ENCODE assay signal across 21 mouse cellular contexts in genomic region chr7:51068376-51068775, GRCm38 (mm10).
"Had no signal": no experiment of that assay in that cellular context is flagged by ENCODE, and none has a peak within 500 bp of the region (broad histone marks: within the 10 kb centered on the region; RNA-seq: fewer than 3 reads in every experiment).

No protein-coding gene starts in this region.

- H3K27me3 ChIP-seq: lung, embryonic 15.5 days; megakaryocyte, embryonic 14.5 days; midbrain, embryonic 13.5 days; midbrain, embryonic 15.5 days; neural tube, embryonic 13.5 days; neural tube, embryonic 15.5 days had no signal

- ATAC-seq: lung, postnatal 0 days; midbrain, embryonic 13.5 days; midbrain, embryonic 15.5 days had no signal

- H3K4me3 ChIP-seq: lung, embryonic 15.5 days; megakaryocyte, embryonic 14.5 days; midbrain, embryonic 13.5 days; midbrain, embryonic 15.5 days; myocyte; neural tube, embryonic 13.5 days; neural tube, embryonic 15.5 days had no signal

- H3K4me1 ChIP-seq: lung, embryonic 15.5 days; megakaryocyte, embryonic 14.5 days; midbrain, embryonic 13.5 days; midbrain, embryonic 15.5 days; neural tube, embryonic 13.5 days; neural tube, embryonic 15.5 days had no signal

- H3K27ac ChIP-seq: lung, embryonic 15.5 days; macrophage; midbrain, embryonic 13.5 days; midbrain, embryonic 15.5 days; neural tube, embryonic 13.5 days; neural tube, embryonic 15.5 days had no signal

- DNase-seq: lung, adult 2 months; lung, postnatal 14 days; lung, postnatal 36 days; retina, postnatal 1 day; right cerebral cortex, adult 18-20 months; right cerebral cortex, postnatal 25 days; right cerebral cortex, postnatal 4 days; spleen, adult 18-20 months; thymus, adult 18-20 months; thymus, postnatal 14 days; thymus, postnatal 36 days had no signal

- H3K36me3 ChIP-seq: lung, embryonic 15.5 days; midbrain, embryonic 13.5 days; midbrain, embryonic 15.5 days; neural tube, embryonic 13.5 days; neural tube, embryonic 15.5 days had no signal

- H3K9me3 ChIP-seq: lung, embryonic 15.5 days; midbrain, embryonic 13.5 days; midbrain, embryonic 15.5 days; neural tube, embryonic 13.5 days; neural tube, embryonic 15.5 days had no signal

- H3K9ac ChIP-seq: lung, embryonic 15.5 days; midbrain, embryonic 13.5 days; midbrain, embryonic 15.5 days; neural tube, embryonic 13.5 days; neural tube, embryonic 15.5 days had no signal

- H3K4me2 ChIP-seq: lung, embryonic 15.5 days; midbrain, embryonic 11.5 days; midbrain, embryonic 13.5 days; midbrain, embryonic 15.5 days; neural tube, embryonic 13.5 days; neural tube, embryonic 15.5 days had no signal
